In the genomic region with DNA sequence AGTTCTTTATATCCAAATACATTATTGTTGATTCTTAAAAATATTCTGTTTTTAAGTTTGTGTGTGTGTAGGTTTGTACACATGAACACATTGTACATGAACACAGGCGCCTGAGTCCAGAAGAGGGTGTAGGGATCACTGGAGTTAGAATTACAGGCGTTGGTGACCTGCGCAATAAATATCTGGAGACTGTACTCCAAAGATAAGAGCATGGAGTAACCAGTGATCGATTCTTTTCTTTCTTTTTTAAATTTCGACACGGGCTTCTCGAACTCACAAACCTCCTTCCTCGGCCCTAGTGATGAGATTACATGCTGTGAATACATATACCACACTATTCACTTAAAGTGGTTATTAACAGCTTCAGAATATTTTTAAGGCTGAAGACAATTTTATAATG, we compare ENCODE assay signal across 8 mouse cellular contexts. TPM values are rescaled to one million over a fixed set of nuclear protein-coding genes. Genes with fewer than 3 reads are reported as not detected.
DNase-seq lines count a peak whose midpoint lies in the region; ATAC-seq and TF ChIP-seq lines count a peak whose summit lies in the region.

No protein-coding gene starts in this region.

- H3K27me3 ChIP-seq in hindbrain, embryonic 14.5 days (ENCODE audit: control insufficient read depth, insufficient read depth, low read length) = no peaks in the 10 kb centered on the region
- H3K27me3 ChIP-seq in midbrain, embryonic 10.5 days (ENCODE audit: low read depth, poor library complexity, severe bottlenecking) = no peaks in the 10 kb centered on the region

- no peak overlapping the region for H3K27ac ChIP-seq in cortical plate, adult 2 months (ENCODE audit: insufficient read depth, low read length)
- H3K27ac ChIP-seq in hindbrain, embryonic 14.5 days = no peak overlapping the region
- 0 out of 2 replicates have a peak overlapping the region, but pooled peaks have one; percentile 88 for H3K27ac ChIP-seq in midbrain, embryonic 10.5 days (replicated peaks)

- ATAC-seq in hindbrain, embryonic 14.5 days (ENCODE audit: low FRiP score) = no peak

- DNase-seq in heart, adult 11 months = peak; percentile 45
- DNase-seq in heart, postnatal 36 days = no peak
- DNase-seq in hindbrain, embryonic 14.5 days (ENCODE audit: low spot score) = no peak
- no peak for DNase-seq in midbrain, embryonic 10.5 days (ENCODE audit: low spot score)
- DNase-seq in adrenal gland, postnatal 14 days = no peak
- DNase-seq in spleen, postnatal 14 days (ENCODE audit: low spot score in 2 of 2) = no peak
- DNase-seq in layer of hippocampus, postnatal 36 days = no peak

- H3K4me3 ChIP-seq in cortical plate, adult 2 months (ENCODE audit: insufficient read depth, low read length) = peak overlapping the region; percentile 74; the same call in 1 of the 2 replicates
- H3K4me3 ChIP-seq in hindbrain, embryonic 14.5 days (replicated peaks; ENCODE audit: low read length) = peak overlapping the region; percentile 91; the same call in 1 of the 2 replicates
- peak overlapping the region; percentile 83 for H3K4me3 ChIP-seq in midbrain, embryonic 10.5 days

- no peaks in the 10 kb centered on the region for H3K4me1 ChIP-seq in cortical plate, adult 2 months (ENCODE audit: control insufficient read depth, insufficient read depth, low read length)
- peaks cover 5% of the 10 kb centered on the region; the same call in 1 of the 2 replicates for H3K4me1 ChIP-seq in hindbrain, embryonic 14.5 days (replicated peaks; ENCODE audit: control insufficient read depth, insufficient read depth, low read length)
- peaks cover 9% of the 10 kb centered on the region for H3K4me1 ChIP-seq in midbrain, embryonic 10.5 days

- whole genome bisulfite sequencing in hindbrain, embryonic 14.5 days = 78% methylated on average over 8 of the region's 8 CpGs
- WGBS in midbrain, embryonic 10.5 days = 79% methylated on average over 8 of the region's 8 CpGs

- intact Hi-C loops in heart, postnatal 36 days (cut with DNase I) = no loop called here

- no peaks in the 10 kb centered on the region for H3K9me3 ChIP-seq in hindbrain, embryonic 14.5 days (ENCODE audit: control insufficient read depth, low read length)
- no peaks in the 10 kb centered on the region for H3K9me3 ChIP-seq in midbrain, embryonic 10.5 days (replicated peaks)

- H3K36me3 ChIP-seq in hindbrain, embryonic 14.5 days (replicated peaks; ENCODE audit: control insufficient read depth, insufficient read depth) = no peaks in the 10 kb centered on the region
- H3K36me3 ChIP-seq in midbrain, embryonic 10.5 days = no peaks in the 10 kb centered on the region

- no peak overlapping the region for H3K9ac ChIP-seq in hindbrain, embryonic 14.5 days

- peak overlapping the region; percentile 93 for H3K4me2 ChIP-seq in hindbrain, embryonic 14.5 days (replicated peaks)

- TF ChIP-seq CTCF in cortical plate, adult 2 months (IDR thresholded peaks at IDR 0.05; ENCODE audit: extremely low read depth, insufficient read depth, low read length) = no peak

- TF ChIP-seq POLR2A in cortical plate, adult 2 months (IDR thresholded peaks at IDR 0.05; ENCODE audit: extremely low read depth, insufficient read depth, low read length) = no peak

RNA-seq across cellular contexts. Expression of a gene that starts 0.6 kb away (rescaled TPM):
- under 1 TPM; 0.19 to 0.24 TPM for total RNA-seq in heart, postnatal 36 days (2021)
- polyA plus RNA-seq in cortical plate, adult 2 months (2012; rRNA removed) = 34.0 and 34.5 TPM in 2 replicates
- polyA plus RNA-seq in hindbrain, embryonic 14.5 days (2014; fragmentation: Nextera tagmentation; extraction: Ambion mirVana) = 12.8 and 14.8 TPM in 2 replicates
- polyA plus RNA-seq in midbrain, embryonic 10.5 days (2016; fragmentation: Nextera tagmentation; extraction: Ambion mirVana) = 12.5 and 12.8 TPM in 2 replicates
- 3.1 and 3.6 TPM in 2 replicates for total RNA-seq in adrenal gland, postnatal 14 days (2021)
- total RNA-seq in layer of hippocampus, postnatal 36 days (2021) = 10 to 100 TPM; 30.9 to 37.9 TPM

RNA-seq across cellular contexts. Expression of a gene that starts 21.5 kb away (rescaled TPM):
- 10 to 100 TPM; 30.8 to 35.9 TPM for total RNA-seq in heart, postnatal 36 days (2021)
- 66.7 and 74.5 TPM in 2 replicates for polyA plus RNA-seq in cortical plate, adult 2 months (2012; rRNA removed)
- 136 and 145 TPM in 2 replicates for polyA plus RNA-seq in hindbrain, embryonic 14.5 days (2014; fragmentation: Nextera tagmentation; extraction: Ambion mirVana)
- 89.5 and 102 TPM in 2 replicates for polyA plus RNA-seq in midbrain, embryonic 10.5 days (2016; fragmentation: Nextera tagmentation; extraction: Ambion mirVana)
- 30.0 and 34.1 TPM in 2 replicates for total RNA-seq in adrenal gland, postnatal 14 days (2021)
- 10 to 100 TPM; 47.8 to 51.9 TPM for total RNA-seq in layer of hippocampus, postnatal 36 days (2021)

RNA-seq across cellular contexts. Expression of a gene that starts 37.7 kb away (rescaled TPM):
- total RNA-seq in heart, postnatal 36 days (2021) = 100 to 1,000 TPM; 190 to 198 TPM
- polyA plus RNA-seq in cortical plate, adult 2 months (2012; rRNA removed) = 101 and 111 TPM in 2 replicates
- 254 and 284 TPM in 2 replicates for polyA plus RNA-seq in hindbrain, embryonic 14.5 days (2014; fragmentation: Nextera tagmentation; extraction: Ambion mirVana)
- polyA plus RNA-seq in midbrain, embryonic 10.5 days (2016; fragmentation: Nextera tagmentation; extraction: Ambion mirVana) = 762 and 839 TPM in 2 replicates
- 385 and 431 TPM in 2 replicates for total RNA-seq in adrenal gland, postnatal 14 days (2021)
- total RNA-seq in layer of hippocampus, postnatal 36 days (2021) = 100 to 1,000 TPM; 124 to 148 TPM
